Mouse (Mus musculus) induced T-regulatory cell, adult 2 months (primary cell): ENCODE results near the gene Izumo4.
A peak's percentile ranks its signal among the peaks of the same experiment; 100 is the strongest.

Source experiments
- DNase-seq: peaks from one replicate; pipeline ENCODE4 v3.0.0-alpha.2; 2012; ENCODE audit warnings: low read depth

Izumo4 gene

DNA sequence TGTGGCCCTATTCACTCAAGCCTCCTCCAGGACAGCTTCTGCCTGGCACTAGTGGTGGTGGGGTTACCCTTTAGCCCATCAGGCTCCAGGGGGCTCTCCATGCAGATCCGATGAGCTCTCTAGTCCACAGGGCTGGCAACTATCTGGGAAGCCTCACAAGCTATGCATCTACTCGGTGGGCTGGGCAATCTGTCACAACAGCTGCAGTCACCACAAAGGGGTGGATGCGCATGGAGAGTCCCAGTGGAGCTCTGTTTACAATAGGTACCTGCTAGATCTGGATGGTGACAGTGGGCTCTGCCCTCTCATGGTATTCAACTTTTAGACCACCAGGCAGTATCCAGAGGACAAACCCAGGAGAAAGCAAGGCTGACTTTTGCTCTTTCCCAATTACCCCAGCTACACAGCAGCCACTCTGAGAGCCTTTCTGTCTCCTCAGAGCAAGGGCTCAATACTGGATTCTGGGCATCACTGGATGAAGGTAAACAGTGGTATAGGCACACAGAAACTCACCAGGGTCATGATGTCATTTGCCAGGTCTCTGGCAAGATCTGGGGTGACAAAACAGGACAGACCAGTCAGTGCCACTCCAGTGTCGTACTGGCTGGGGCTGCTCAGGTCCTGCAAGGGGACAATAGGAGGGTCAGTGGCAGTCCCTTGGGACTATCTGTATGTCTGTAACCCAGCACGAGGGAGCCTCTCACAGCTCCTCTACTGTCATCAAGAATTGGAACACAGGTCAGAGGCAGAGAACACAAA lies 25.6 kb downstream of the Izumo4 start:
- DNase-seq, result no peak

DNA sequence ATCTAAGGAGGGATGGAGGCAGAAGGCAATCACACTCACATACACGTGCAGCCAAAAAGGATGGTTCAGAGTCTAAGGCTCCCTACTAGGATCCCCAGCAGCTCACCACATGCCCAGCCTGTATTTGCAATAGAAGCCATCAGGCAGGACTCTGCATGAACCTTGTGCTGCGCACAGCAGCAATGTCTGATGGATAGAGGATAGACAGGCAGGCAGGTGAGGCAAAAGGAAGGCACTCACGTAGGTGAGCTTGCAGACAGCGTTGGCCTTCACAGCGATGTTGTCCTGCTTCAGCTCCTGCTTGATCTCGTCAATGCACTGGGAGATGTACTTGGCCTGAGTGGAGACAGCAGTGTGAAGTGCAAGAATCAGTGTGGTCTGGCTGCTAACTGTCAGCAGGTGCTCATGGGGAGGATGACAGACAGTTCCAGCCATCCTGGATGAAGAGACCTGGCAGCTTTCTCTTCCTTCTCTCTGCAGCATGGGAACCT lies 30.7 kb downstream of the Izumo4 start:
- DNase-seq, result no peak

DNA sequence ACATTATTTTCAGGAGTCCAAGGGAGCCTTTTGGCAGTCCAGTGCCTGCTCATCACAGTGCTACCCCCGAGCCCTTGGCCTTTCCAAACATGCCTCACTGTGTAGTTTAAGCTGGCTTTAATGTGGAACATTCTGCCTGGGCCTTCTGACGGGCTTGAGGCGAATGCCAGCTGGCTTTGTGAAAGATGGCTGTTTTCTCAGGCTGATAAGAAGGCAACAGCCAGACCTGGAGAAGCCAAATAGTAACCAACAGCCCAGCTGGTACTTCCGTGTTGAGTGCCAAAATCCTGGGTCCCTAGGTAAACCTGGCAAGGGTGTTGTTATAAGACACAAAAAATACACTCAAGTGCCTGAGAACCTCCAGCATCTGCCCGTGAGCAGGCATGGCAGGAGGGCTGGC lies 34.7 kb downstream of the Izumo4 start:
- no peak for DNase-seq

DNA sequence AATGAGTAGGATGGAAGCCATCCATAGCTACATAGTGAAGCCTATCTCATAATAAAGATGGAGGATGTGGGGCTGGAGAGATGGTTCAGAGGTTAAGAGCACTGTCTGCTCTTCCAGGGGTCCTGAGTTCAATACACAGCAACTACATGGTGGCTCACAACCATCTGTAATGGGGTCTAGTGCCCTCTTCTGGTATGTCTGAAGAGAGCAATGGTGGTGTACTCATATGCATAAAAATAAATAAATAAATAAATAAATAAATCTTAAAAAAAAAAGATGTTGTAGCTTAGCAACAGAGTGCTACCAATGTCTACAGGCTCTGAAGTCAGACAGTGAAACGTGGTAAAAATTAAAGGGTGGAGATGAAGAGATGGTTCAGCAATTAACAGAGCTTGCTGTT lies 36.7 kb downstream of the Izumo4 start:
- peak; percentile 54 for DNase-seq

DNA sequence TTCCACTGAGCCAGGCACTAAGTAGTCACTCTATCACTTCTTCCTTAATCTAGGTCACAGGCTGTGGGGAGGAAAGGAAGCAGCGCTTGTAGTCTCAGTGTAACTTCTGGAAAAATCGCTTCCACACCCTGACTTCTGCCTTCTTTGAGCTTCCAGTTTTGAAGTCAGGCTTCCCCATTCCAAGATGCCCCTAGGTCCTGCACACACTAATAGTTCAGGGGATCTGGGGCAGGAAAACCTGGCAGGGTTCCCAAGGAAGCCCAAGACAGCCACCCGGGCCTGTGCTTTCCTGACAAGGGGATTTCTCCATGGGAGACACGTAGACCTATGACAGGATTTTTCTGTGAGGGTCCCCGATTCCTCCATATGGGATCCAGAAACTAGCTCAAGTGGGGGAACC lies 39.2 kb downstream of the Izumo4 start:
- DNase-seq, result no peak

DNA sequence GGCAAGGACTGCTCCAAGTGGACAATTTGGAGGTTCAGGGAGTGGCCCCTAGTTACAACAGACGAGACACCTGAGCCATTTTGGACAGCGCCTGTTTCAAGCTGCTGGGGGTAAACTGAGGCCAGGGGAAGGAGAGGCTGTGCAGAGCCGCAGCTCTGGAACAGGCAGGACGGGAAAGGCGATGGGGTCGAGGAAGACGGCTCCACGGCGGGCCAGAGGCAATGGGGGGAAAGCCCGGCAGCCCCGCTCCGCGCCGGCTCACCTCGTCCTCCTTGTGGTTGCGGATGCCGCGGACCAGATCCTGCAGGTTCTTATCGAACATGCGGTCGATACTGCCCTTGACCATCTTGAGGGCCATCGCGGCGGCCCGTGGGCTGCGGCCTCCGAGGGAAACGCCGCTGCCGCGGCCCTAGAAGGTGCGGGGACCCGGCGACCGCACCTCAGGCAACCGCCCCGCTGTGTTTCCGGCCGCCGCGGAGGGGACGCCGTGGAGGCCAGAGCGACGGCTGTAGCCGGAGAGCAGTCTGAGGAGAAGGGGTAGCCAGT lies 39.7 kb downstream of the Izumo4 start:
- no peak for DNase-seq

DNA sequence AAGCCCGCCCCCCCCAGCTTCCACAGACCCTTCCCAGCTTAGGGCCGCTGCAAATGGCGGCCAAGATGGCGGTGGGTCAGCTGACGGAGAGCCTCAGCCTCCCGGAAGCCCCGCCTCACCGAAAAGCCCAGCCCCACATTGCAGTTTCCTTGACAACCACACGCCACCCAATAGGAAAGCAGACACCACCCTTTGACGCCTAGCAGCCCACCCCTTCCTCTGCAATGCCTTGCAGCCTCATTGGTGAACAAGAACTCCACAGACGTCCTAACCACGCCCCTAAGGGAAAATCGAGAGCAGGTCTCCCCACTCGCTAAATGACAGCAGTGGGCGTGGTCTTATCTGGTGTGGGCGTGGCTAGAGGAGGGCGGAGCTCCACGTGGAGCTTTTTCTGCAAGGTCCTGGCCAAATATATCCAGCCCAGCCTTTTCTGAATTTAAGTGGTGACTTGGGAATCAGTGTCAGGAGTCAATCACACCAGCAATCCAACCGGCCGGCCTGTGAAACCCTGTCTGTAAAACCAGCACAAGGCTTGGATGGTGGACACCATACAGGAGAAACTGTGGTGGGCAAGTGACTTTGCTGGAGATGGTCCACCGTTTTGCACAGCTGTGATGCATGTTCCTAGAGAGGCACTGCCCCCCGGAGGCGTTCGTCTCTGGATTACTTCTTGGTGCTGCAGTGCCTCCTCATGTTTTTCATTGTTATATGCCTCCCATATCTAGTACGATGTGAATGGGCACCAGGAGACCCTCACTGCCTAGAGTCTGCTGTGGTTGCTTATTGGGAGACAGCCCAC lies 40.4 kb downstream of the Izumo4 start, which contains the start of gene Ap3d1:
Gene Ap3d1, minus strand, starts transcription at position 85 of the 799 bp plus-strand sequence.
- DNase-seq, result peak; percentile 100

DNA sequence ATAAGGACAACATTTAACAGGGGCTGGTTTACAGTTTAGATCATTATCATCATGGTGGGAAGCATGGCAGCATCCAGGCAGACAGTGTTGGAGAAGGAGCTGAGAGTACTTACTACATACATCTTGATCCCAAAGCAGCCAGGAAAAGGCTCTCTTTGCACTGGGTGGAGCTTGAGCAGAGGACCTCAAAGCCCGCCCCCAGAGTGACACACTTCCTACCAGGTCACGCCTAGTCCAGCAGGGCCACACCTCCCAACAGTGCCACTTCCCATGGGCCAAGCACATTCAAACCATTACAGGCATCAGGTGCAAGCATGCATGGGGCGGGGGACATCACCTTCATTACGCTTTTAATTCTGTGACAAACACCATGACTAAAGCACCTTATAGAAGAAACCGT lies 42.3 kb downstream of the Izumo4 start:
- DNase-seq, result peak; percentile 74

DNA sequence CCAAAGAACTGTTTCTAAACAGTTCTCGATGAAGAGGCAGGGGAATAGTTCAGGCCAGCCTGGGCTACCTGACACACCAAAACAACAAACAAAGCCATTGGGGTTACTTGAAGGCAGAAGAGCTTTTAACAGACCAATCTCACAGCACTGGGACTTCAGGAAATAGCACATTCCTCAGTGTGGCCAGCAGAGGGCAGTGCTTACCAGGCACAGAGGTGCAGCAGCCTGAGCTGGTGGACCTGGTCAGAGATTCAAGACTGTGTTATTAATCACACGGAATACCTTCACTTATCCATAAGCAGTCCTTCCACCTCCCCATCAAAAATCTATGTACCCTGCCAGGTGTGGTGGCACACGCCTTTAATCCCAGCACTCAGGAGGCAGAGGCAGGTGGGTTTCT lies 45.4 kb downstream of the Izumo4 start:
- DNase-seq, result peak; percentile 86

DNA sequence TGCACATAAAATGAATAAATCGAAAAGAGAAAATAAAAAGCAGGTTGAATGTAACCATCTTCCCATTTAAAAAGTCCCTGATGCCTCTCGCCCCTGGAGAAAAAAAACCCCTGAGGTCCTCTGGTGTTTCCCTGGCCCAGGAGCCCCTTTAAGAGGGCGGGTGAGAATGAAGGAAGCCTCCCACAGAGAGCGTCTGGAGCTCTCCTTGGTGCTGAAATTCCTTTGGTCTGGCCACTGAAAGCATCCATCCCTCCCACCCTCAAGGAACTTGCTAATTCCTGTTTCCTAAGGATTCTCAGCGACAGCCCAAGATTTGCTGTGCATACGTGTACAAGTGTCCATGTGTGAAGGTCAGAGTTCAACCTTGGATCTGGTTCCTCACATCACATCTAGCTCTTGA lies 46.6 kb downstream of the Izumo4 start:
- peak; percentile 85 for DNase-seq

DNA sequence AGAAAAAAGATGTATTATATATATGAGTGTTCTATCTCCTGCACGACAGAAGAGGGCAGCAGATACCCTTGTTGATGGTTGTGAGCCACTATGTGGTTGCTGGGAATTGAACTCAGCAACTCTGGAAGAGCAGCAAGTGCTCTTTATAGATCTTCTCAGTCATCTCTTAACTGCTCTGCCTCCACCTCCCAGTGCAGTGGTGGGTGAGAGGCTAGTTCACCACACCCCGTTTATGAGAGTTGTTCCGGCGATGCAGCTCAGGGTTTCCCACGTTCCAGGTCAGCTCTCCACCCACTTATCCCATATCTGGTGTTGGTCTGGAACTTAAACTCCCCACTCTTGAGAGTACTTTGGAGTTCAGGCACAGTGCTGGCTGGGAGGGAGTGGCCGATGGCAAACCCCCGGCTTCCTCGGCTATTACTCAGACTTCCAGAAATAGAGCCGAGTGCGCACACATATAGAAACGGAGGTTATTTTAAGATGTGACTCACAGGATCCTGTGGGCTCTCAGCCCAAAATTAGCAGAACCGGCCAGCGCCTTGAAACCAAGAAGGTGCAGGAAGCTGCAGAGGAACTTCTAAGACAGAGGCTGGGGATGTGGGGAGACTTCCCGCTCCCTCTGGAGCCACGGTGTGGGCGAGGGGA lies 49.3 kb downstream of the Izumo4 start:
- DNase-seq, result peak; percentile 87

DNA sequence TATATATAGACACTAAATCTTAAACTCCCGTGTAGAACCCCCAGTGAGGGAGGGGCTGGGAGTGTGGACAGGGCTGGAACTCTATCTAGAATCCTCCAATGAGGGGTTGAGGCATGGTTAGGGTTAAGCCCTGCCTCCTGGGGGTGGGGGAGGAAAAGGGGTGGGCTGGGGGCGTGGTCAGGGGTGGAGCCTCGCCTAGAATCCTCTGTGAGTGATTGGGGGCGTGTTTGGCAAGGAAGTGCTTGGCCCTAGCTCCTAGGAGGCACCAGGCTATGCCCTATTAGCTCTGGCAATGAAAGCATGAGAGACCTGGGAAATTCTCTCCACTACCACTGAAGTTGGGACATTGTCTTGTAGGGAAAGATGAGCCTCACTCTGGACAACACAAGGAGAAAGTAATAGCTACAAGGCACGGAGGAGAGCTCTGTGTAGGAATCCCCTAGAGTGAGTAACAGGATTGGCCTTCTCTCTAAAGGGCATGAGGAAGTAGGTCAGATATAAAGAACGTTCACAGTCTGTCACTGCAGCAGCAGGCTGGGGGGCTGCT lies 50.2 kb downstream of the Izumo4 start:
- DNase-seq, result peak; percentile 91

DNA sequence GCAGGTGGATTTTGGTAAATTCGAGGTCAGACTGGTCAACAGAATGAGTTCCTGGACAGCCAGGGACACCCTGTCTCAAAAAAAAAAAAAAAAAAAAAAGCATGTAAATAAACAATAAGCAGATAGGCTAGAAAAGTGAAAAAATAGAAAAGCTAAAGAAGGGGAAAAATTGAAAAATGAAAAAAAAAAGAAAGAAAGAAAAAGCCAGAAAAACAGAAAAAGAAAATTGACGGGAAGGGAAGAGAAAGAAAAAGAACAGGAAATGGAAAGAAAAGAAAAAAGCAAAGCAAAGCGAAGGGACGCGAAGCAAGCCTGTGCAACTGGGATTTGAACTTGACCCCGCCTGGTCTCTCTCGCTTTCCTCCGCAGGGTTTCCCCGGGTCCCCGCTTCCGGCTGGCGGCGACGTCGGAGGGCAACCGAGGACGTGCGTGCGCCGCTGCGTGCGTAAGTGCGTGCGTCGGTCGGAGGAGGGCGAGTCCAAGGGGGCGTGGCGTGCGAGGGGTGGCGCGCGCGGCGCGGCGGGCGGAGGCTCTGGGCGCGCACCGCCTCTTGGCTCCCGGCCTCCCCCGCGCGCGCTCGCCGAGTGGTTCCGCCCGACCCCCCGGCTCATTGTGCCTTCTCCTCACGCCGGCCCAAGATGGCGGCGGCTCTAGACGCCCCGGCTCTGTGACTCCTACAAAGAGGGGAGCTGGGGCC lies 52.8 kb downstream of the Izumo4 start, which contains the start of gene Dot1l:
Gene Dot1l, plus strand, starts transcription at position 613 of the 697 bp plus-strand sequence.
- peak; percentile 99 for DNase-seq
